Mouse (Mus musculus) liver, postnatal 0 days (tissue): ENCODE measurements around the gene Fam131b. TPM values are rescaled to one million over a fixed set of nuclear protein-coding genes. Genes with fewer than 3 reads are reported as not detected.

ENCODE experiments used
- ATAC-seq: fragments of 200-750 bp; cut with Nextera tagmentation; 2 replicates; pipeline ENCODE4 v1.8.0; 2017; ENCODE audit warnings: mild to moderate bottlenecking, moderate library complexity
- DNase-seq: peaks from one replicate; pipeline ENCODE4 v3.0.0-alpha.2; 2016
- H3K27ac ChIP-seq: fragments of 300-500 bp; sonication (generic); 2 replicates; pipeline ENCODE4 v1.5.1; 2014; ENCODE audit warnings: antibody characterized with exemption, moderate library complexity, mild to moderate bottlenecking, low read depth
- H3K27me3 ChIP-seq: fragments of 300-500 bp; sonication (generic); 2 replicates; pipeline ENCODE4 v1.6.1; 2014; ENCODE audit warnings: low read length, control low read depth, mixed read lengths; ENCODE audit not compliant: insufficient read depth
- H3K36me3 ChIP-seq: fragments of 300-500 bp; sonication (generic); replicated peaks from 2 replicates; pipeline ENCODE4 v1.6.1; 2014; ENCODE audit warnings: mild to moderate bottlenecking, control low read depth, low read length, moderate library complexity, mixed read lengths; ENCODE audit not compliant: insufficient read depth
- H3K4me1 ChIP-seq: fragments of 300-500 bp; sonication (generic); 2 replicates; pipeline ENCODE4 v1.6.1; 2014; ENCODE audit warnings: antibody characterized with exemption, mild to moderate bottlenecking, control low read depth; ENCODE audit not compliant: insufficient read depth
- H3K4me2 ChIP-seq: fragments of 300-500 bp; sonication (generic); 2 replicates; pipeline ENCODE4 v1.6.1; 2014; ENCODE audit warnings: low read depth, mild to moderate bottlenecking, low read length, moderate library complexity, mixed read lengths
- H3K4me3 ChIP-seq: fragments of 300-500 bp; sonication (generic); 2 replicates; pipeline ENCODE4 v1.5.1; 2014; ENCODE audit warnings: low read depth, low read length
- H3K9ac ChIP-seq: fragments of 300-500 bp; sonication (generic); replicated peaks from 2 replicates; pipeline ENCODE4 v1.6.1; 2014; ENCODE audit warnings: mild to moderate bottlenecking, moderate library complexity
- H3K9me3 ChIP-seq: fragments of 300-500 bp; sonication (generic); 2 replicates; pipeline ENCODE4 v1.6.1; 2016; ENCODE audit warnings: mild to moderate bottlenecking, control low read depth, low read length, mixed read lengths
- CTCF ChIP-seq: sonication (generic); IDR thresholded peaks from 2 replicates; pipeline ENCODE4 v1.5.1; 2016; ENCODE audit warnings: antibody characterized with exemption, low read depth
- EP300 ChIP-seq: IDR thresholded peaks from 2 replicates; pipeline ENCODE4 v1.6.1; 2016; ENCODE audit warnings: antibody characterized with exemption, low read depth, mild to moderate bottlenecking
- WGBS: fragments of 180-500 bp; shearing (Covaris S2); extraction: QIAGEN DNeasy Blood & Tissue Kit; methylation state at CpG from one replicate; pipeline ENCODE4 v1.1.7; 2014; ENCODE audit not compliant: insufficient replicate concordance; 5-methylcytosine and 5-hydroxymethylcytosine counted together
- polyA plus RNA-seq: library from polyadenylated mRNA; unstranded; fragments of >200 nt; fragmentation: Nextera tagmentation; extraction: Ambion mirVana; gene quantifications from 2 replicates; pipeline ENCODE4 v1.2.1, GENCODE M21; 2015

The Fam131b gene
- polyA plus RNA-seq, 1 experiment from 2014 or later = not detected

DNA sequence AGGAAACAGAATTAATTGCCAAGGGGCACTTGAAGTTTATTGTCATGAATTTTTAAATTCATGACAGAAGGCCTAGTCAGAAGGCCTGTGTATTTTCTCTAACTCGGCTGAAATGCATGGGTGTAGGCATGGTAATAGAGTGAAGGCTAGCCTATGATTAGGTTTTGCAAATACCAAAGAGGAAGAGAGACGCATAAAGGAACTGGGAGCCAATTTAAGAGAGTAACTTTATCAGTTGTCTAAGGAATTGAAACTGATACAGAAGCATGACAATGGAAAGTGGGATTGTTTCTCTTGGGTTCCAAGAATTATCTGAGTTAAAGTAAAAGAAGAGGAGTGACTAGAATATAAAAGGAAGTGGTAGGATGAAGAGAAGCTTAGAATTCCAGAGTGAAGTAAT is 14.7 kb upstream of the Fam131b start:
- H3K4me1 ChIP-seq = no peaks in the 10 kb centered on the region
- TF ChIP-seq CTCF (no peak), EP300 (no peak)
- H3K4me2 ChIP-seq = no peak overlapping the region
- 53% methylated on average over 2 of the region's 2 CpGs for WGBS
- no peak overlapping the region for H3K27ac ChIP-seq
- no peak overlapping the region for H3K4me3 ChIP-seq
- H3K9ac ChIP-seq = no peak overlapping the region
- no peaks in the 10 kb centered on the region for H3K36me3 ChIP-seq
- no peak for ATAC-seq
- no peak for DNase-seq
- no peaks in the 10 kb centered on the region for H3K27me3 ChIP-seq
- H3K9me3 ChIP-seq = no peaks in the 10 kb centered on the region

DNA sequence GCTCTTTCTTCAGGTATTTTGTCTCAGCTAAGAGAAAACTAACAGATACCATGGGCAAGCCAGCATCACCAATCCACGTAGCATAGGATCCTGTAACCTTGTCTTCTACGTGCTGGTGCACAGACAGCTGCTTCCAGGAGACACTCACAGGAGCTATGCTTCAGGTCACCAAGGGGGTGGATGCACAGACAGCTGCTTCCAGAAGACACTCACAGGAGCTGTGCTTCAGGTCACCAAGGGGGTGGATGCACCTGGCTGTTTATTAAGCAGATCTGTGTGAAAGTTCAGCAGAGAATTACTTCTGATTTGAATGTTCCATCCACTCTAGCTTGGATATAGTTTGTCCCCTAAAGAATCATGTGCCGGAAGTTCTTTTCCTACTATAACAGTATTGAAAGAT is 6.5 kb upstream of the Fam131b start:
- Histone ChIP-seq H3K9me3 (no peaks in the 10 kb centered on the region), H3K4me3 (no peak overlapping the region), H3K27me3 (no peaks in the 10 kb centered on the region), H3K4me2 (no peak overlapping the region), H3K4me1 (no peaks in the 10 kb centered on the region), H3K36me3 (no peaks in the 10 kb centered on the region), H3K9ac (no peak overlapping the region), H3K27ac (no peak overlapping the region)
- DNase-seq (no peak), ATAC-seq (no peak)
- no peak for TF ChIP-seq CTCF
- no peak for TF ChIP-seq EP300
- 80% methylated on average over 3 of the region's 3 CpGs for WGBS

DNA sequence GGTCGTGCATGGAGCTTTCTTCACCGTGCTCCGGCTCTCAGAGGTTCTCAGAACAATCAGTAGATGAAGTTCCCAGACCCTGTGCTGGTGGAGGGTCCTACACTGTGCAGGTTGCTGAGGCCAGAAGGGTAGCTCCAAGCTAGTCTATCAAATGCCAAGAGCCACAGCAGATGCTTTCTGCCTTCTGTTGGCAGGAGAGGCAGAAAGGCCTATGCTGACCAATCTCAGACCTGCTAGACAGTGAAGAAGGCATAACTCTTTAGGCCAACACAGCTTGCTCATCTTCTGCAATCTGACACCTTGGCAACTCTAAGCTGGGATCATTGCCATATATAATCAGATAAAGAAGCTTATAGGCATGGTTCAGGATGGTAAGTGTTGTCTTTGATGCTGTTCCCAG is 5.8 kb upstream of the Fam131b start:
- H3K4me2 ChIP-seq = no peak overlapping the region
- H3K4me3 ChIP-seq = no peak overlapping the region
- no peaks in the 10 kb centered on the region for H3K36me3 ChIP-seq
- H3K27ac ChIP-seq = no peak overlapping the region
- DNase-seq (no peak), ATAC-seq (no peak)
- H3K27me3 ChIP-seq = peaks cover 4% of the 10 kb centered on the region; the same call in 1 of the 2 replicates
- TF ChIP-seq CTCF = no peak
- no peak for TF ChIP-seq EP300
- no peak overlapping the region for H3K9ac ChIP-seq
- 61% methylated on average over 3 of the region's 3 CpGs for WGBS
- H3K9me3 ChIP-seq = no peaks in the 10 kb centered on the region
- no peaks in the 10 kb centered on the region for H3K4me1 ChIP-seq

DNA sequence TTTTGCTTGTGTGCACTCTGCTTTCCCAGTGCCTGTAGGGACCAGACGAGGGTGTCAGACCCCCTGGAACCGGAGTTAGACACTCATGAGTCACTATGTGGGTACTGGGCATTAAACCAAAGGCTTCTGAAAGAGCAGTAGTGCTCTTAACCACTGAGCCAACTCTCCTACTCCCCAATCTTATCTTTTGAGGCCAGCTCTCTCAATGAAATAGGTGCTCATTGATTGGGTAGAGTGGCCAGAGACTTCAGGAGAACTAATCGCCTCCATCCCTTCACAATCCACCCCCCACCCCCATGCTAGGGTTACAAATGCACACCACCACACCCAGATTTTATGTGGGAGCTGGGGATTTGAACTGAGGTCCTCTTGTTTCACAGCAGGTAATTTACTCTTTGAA is 4.3 kb upstream of the Fam131b start:
- no peak for TF ChIP-seq EP300
- no peak for TF ChIP-seq CTCF
- peaks cover 8% of the 10 kb centered on the region for H3K4me1 ChIP-seq
- WGBS = 40% methylated on average over 3 of the region's 3 CpGs
- peaks cover 19% of the 10 kb centered on the region for H3K27me3 ChIP-seq
- no peak overlapping the region for H3K4me2 ChIP-seq
- ATAC-seq = no peak
- no peaks in the 10 kb centered on the region for H3K9me3 ChIP-seq
- H3K36me3 ChIP-seq = no peaks in the 10 kb centered on the region
- no peak overlapping the region for H3K27ac ChIP-seq
- H3K4me3 ChIP-seq = no peak overlapping the region
- H3K9ac ChIP-seq = no peak overlapping the region
- no peak for DNase-seq

DNA sequence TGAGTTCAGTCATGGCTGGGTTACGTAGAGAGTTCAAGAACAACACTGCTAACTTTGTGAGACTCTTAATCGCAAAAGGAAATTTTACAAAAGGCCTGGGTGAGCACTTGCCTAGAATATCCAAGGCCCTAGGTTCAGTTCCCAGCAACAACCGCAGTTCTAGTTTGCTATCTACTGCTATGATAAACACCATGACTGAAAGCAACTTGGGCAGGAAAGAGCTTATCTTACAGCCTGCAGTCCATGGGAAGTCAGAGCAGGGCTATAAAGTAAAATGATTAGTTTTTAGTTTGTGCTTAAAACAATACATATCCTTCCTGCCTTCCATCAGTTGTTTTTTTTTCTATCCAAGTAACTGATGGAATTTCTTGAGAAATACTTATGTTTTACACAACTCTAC is 2.1 kb upstream of the Fam131b start:
- Histone ChIP-seq H3K27ac (no peak overlapping the region), H3K9me3 (no peaks in the 10 kb centered on the region), H3K36me3 (no peaks in the 10 kb centered on the region), H3K9ac (no peak overlapping the region), H3K4me2 (no peak overlapping the region), H3K27me3 (peaks cover 41% of the 10 kb centered on the region), H3K4me1 (peaks cover 8% of the 10 kb centered on the region), H3K4me3 (no peak overlapping the region)
- WGBS = 58% methylated on average over 3 of the region's 3 CpGs
- TF ChIP-seq CTCF = no peak
- no peak for TF ChIP-seq EP300
- ATAC-seq = no peak
- no peak for DNase-seq

DNA sequence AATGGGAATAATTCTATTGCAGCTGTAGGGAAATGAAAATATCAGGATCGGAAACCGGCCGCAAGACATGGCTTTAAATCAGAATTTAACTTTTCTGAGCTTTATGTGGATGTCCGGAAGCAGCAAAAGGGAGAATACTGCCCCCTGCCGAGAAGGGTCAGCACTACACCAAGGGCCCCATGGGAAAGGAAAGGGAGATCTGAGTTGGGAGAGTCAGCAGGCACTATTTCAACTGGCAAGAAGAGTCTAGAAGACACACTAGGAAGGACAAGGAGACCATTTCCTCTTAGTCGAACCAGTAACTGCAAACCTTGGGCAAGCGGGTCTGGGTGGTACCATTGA is 796 bp upstream of the Fam131b start:
- Histone ChIP-seq H3K9ac (no peak overlapping the region), H3K4me2 (peak overlapping the region; percentile 74), H3K27ac (no peak overlapping the region), H3K4me1 (peaks cover 8% of the 10 kb centered on the region), H3K4me3 (no peak overlapping the region), H3K9me3 (no peaks in the 10 kb centered on the region), H3K27me3 (peaks cover 49% of the 10 kb centered on the region), H3K36me3 (no peaks in the 10 kb centered on the region)
- ATAC-seq (0 out of 2 replicates have a peak, but pooled peaks have one; percentile 36), DNase-seq (peak; percentile 77)
- WGBS = 7% methylated on average over 7 of the region's 7 CpGs
- TF ChIP-seq CTCF = peak; percentile 82
- TF ChIP-seq EP300 = no peak

DNA sequence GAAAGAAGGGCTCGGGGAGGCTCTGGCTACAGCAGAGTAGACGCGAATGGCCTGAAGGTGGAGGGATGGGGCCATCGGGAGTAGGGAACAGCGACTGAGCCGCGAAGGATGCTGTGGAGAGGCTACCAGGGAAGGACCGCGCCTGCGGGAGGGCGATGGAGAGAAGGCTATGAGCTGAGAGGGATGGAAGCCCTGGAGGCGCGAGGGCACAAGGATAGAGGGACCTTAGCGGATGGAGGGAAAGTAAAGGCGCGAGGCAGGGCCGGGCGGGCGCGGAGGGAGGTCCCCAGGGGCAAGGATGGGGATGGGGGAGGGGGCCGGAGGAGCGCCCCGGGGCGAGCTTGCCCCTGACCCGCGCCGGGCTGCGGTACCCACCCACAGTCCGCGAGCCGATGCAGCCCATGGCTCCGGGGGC is 369 bp downstream of the Fam131b start:
- WGBS = 2% methylated on average over 21 of the region's 32 CpGs
- H3K27me3 ChIP-seq = peaks cover 49% of the 10 kb centered on the region
- no peaks in the 10 kb centered on the region for H3K9me3 ChIP-seq
- ATAC-seq = 0 out of 2 replicates have a peak, but pooled peaks have one; percentile 10
- DNase-seq = no peak
- no peak overlapping the region for H3K9ac ChIP-seq
- H3K4me3 ChIP-seq = peak overlapping the region; percentile 41
- TF ChIP-seq CTCF (no peak), EP300 (no peak)
- H3K27ac ChIP-seq = no peak overlapping the region
- peak overlapping the region; percentile 74 for H3K4me2 ChIP-seq
- H3K4me1 ChIP-seq = peaks cover 8% of the 10 kb centered on the region
- H3K36me3 ChIP-seq = no peaks in the 10 kb centered on the region
